Mouse (Mus musculus): ENCODE data around the gene Allc.

The Allc gene

DNA sequence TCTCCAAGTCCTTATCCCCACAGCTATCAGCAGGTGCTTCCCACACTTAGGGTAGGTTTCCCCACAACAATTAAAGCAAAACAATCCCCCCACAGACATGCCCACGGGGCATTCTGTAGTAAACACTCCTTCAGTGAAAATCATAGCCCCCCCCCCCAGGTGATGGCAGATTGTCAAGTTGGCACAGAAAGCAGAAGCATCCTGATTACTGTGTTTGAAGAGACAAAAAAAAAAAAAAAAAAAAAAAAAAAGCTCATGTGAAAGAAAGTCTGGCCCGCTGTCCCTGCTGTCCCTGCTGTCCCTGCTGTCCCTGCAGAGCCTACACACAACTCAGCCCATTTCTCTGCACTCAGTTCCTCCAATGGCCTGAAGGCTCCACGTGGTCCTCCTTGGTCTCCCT lies 1.7 kb upstream of the Allc start:
- DNase-seq (ENCODE audit: low spot score in 2 of 2): no peak

DNA sequence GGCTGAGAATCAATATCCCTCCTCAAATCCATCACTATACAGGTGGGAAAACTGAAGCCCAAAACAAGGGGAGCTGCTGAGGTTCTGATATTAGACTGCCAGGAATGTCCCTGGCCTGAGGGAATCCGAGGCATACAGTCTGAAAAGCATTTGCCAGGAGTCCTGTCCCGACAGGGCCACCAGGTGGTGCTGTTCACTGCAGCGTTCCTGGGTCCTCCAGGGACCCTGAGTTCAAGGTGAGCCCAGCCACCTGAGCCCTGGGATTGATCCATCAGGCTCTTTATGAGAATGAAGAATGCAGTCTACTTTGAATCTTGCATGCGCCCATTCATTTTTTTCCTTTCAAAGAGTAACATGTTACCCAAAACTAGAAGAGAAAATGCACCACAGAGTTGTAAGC lies 3.2 kb downstream of the Allc start:
- no peak for DNase-seq (ENCODE audit: low spot score in 2 of 2)

GRCm38 (mm10) chr12:28578147-28578546 lies 4.2 kb downstream of the Allc start:
- DNase-seq (ENCODE audit: low spot score in 2 of 2): peak in 1 of 2 experiments; percentile 34

DNA sequence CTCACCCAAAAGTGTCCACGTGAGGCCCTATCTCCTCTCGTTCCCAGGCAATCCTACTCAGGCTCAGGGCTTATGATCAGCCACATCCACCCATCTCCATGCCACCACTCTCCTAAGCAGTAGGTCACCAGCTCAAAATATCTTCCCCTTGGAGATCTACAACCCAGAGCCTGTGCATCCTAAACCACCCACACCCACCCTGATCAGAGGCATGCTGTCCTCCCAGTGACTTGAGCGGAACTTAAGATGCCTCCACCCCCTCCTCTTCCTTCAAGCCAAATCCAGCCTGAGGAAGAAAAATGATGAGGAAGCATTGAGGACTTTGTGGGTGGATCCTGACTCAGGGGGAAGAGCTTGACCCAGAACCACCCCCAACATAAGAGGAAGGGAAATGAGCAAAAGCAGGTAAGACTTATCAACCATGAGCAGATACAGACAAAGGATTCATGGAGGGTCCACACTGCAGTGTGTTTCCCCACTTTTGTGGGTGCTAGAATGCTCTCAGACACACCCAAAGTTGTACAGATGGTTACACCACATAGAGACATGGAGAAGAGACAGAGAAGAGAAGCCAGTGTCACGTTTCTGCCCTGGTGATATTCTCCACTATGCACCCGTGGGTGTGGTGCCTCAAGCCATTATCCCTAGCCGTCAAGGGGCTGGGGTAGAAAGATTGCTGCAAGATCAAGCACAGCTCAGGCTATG lies 6.8 kb downstream of the Allc start:
- no peak for DNase-seq (ENCODE audit: low spot score in 2 of 2)

GRCm38 (mm10) chr12:28572241-28572640 lies 10.1 kb downstream of the Allc start:
- no peak for DNase-seq (ENCODE audit: low spot score in 2 of 2)

DNA sequence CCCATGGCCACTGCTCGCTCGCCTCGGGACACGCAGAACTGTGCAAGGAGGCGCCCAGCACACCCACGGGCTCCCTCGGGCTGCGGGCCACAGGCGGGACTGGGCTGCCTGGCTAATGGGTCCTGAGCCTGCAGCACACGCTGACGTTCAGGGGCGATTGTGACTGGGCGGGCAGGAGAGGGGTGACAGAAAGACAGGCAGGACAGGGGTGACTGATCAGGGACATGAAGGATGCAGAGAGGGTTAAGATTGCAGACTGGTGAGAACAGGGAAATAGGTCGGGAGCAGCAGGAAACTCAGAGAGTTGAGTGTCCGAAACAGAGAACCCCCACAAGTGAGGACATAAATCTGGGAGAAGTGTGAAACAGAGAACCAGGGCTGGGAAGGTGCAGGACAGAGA lies 30.0 kb downstream of the Allc start, which contains the start of gene Dcdc2c:
Gene Dcdc2c (minus strand): TSS at position 101 of the 400 bp plus-strand sequence.
- no peak for DNase-seq (ENCODE audit: low spot score in 2 of 2)

- DNase-seq (ENCODE audit: low spot score in 2 of 2): no peak
These were observed 30.5 kb downstream of the Allc start for GRCm38 (mm10) chr12:28551775-28552174.

- no peak for DNase-seq (ENCODE audit: low spot score in 2 of 2)
These were observed 33.4 kb downstream of the Allc start for GRCm38 (mm10) chr12:28548887-28549286.

GRCm38 (mm10) chr12:28514264-28514775 lies 68.0 kb downstream of the Allc start:
- no peak for DNase-seq (ENCODE audit: low spot score in 2 of 2)

DNA sequence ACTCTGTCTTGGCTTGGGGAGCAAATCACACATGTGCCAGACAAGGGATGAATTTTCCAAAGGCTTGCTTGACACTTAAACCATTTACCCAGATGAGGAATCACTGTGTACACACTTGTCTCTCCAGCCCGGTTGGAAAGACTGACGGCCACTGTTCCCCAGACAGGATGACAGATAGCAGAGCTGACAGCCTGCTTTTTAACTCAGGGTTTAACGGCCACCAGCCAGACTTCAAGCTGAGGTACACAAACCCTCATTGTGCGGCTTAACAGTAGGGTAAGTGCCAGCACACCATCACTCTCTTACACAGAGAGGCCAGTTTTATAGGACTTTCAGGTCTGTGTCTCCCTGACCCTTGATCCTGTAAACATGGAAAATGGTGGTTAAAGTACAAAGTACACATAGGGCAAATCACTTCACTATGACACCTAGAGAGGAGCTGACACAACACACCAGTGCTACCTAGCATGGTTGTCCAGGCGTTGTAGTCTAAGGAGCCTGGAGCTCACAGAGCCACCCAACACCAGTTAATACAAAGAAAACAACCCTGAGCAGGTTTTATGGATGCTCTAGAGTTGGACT lies 72.5 kb downstream of the Allc start:
- no peak for DNase-seq (ENCODE audit: low spot score in 2 of 2)

Data from left cerebral cortex, adult 9 months (tissue).